Mouse (Mus musculus) T-helper 2 cell (primary cell): ENCODE results near the gene Fasl.

Source experiments
- in situ Hi-C: fragments of 300-600 bp; cut with MboI, MseI; formaldehyde crosslinking; loops from one replicate; pipeline ENCODE4 v1.15.1; 2025; ENCODE audit warnings: high pct_unique_total_duplicates

Fasl gene

GRCm38 (mm10) chr1:161761556-161761955 is 26.7 kb downstream of the Fasl start:
- in situ Hi-C loops: loop anchor here (5.0 kb wide), 1 partner anchor 36 kb away; no protein-coding TSS in a partner anchor

GRCm38 (mm10) chr1:161756547-161756946 is 31.7 kb downstream of the Fasl start:
- in situ Hi-C loops: no loop called here

- in situ Hi-C loops: loop anchor here (5.0 kb wide), 1 partner anchor 126 kb away; the partner anchor contains the start of gene Suco
These were observed 37.0 kb downstream of the Fasl start for GRCm38 (mm10) chr1:161751311-161751710.

GRCm38 (mm10) chr1:161750471-161751041 is 37.7 kb downstream of the Fasl start:
- in situ Hi-C loops: loop anchor here (5.0 kb wide), 1 partner anchor 127 kb away; the partner anchor contains the start of gene Suco

DNA sequence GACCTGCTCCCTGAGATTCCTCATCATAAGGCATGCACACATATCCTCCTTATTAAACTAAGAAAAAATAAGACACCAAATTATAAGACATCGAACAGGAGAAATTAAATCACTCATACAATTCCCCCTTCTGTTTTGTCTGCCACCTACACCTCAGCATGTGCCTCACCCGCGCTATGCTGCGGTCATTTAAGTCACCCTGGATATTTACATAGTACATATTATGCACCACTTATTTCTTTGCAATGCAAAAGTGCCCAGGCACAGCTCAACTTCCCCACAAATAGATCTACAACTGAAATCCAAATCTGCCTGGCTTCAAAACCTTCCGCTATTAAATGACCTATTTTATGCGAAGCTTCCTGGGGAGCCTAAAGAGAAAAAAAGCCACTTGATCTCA is 39.6 kb downstream of the Fasl start:
- in situ Hi-C loops: loop anchor here (5.0 kb wide), 1 partner anchor 219 kb away; the partner anchor contains the start of gene Pigc

GRCm38 (mm10) chr1:161748138-161748537 is 40.2 kb downstream of the Fasl start:
- in situ Hi-C loops: loop anchor here (5.0 kb wide), 1 partner anchor 219 kb away; the partner anchor contains the start of gene Pigc

- in situ Hi-C loops: loop anchor here (5.0 kb wide), 1 partner anchor 221 kb away; the partner anchor contains the start of gene Pigc
These were observed 41.6 kb downstream of the Fasl start for GRCm38 (mm10) chr1:161746542-161747302.

- in situ Hi-C loops: loop anchor here (5.0 kb wide), 1 partner anchor 222 kb away; the partner anchor contains the start of gene Pigc
These were observed 43.4 kb downstream of the Fasl start for GRCm38 (mm10) chr1:161744855-161745254.

GRCm38 (mm10) chr1:161744209-161744608 is 44.1 kb downstream of the Fasl start:
- in situ Hi-C loops: no loop called here

DNA sequence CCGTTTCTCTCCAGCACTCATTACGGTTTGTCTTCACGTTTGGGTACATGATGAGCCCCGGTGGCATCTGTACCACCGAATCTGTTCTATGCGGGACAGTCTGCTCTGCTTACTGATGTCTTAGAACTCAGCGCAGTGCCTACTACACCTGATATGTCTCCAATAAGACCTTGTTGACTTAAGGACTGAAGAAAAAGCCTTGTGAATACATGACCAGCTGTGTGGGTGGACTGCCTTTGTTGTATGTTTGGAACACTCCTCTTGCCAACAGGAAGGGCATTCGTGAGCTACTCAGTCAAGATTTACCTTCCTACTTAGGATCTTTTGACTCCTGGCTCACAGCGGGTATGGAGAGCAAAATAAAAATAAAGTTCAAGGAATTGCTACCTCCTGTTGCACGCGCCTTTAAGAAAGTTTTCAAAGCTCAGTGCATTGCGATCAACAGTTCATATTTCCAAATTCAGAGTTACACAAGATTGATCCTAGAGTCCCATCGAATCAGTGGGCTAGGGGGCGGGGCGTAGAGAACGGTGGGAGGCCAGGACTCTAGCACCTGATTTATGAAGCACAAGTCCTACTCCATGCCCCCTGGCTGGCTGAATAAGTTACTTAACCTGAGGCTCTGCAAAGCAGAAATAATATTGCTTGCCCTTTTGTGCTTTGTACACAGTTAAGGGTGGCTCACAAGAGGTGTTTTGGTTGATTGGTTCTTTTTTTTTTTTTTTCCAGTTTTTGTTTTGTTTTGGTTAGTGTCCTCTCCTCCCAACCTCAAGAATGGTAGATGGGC is 45.6 kb downstream of the Fasl start:
- in situ Hi-C loops: no loop called here

GRCm38 (mm10) chr1:161736848-161737247 is 51.4 kb downstream of the Fasl start:
- in situ Hi-C loops: loop anchor here (5.0 kb wide), 2 partner anchors 50 to 540 kb away; no protein-coding TSS in a partner anchor

DNA sequence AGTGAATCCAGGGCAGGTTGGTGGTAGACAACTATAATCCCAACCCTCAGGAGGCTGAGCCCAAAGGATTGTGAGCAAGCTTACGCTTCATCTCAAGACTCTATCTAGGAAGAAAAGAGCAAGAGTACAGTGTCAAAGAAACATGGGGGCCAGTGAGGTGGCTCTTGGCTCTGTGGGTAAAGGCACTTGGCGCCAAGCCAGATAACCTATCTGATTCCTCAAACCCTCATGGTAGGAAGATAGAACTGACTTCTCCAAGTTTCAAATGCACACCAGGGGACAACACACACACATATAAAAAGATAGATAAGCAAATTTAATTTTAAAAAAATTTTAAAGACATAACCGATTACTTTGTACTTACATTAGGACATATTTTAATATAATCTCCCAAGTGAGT is 52.0 kb downstream of the Fasl start:
- in situ Hi-C loops: loop anchor here (5.0 kb wide), 2 partner anchors 49 to 539 kb away; no protein-coding TSS in a partner anchor

DNA sequence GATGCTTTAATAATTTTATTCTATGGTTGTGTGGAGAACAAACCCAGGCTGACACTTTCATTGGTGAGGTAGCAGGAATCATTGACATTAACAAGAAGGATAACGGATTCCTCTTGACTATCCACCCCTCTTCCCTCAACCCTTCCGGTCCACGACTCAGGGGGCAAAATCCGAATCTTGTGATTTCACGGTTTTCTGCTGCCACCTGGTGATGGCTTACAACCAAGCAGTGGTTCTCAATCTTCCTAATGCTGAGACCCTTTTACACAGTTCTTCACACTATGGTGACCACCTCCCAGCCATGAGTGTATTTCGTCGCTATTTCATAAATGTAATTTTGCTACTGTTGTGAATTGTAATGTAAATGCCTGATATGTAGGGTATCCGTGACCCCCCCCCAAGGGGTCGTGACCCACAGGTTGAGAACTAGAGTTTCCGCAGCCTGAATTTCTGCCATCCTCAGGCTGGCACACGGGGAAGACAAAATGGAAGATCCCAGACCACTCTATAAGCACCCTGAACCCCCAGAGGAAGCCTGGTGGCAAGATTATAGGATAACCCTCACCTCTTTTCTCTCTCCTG is 52.7 kb downstream of the Fasl start:
- in situ Hi-C loops: loop anchor here (5.0 kb wide), 2 partner anchors 48 to 538 kb away; no protein-coding TSS in a partner anchor

- in situ Hi-C loops: loop anchor here (5.0 kb wide), 2 partner anchors 47 to 537 kb away; no protein-coding TSS in a partner anchor
These were observed 53.5 kb downstream of the Fasl start for GRCm38 (mm10) chr1:161734741-161735211.

DNA sequence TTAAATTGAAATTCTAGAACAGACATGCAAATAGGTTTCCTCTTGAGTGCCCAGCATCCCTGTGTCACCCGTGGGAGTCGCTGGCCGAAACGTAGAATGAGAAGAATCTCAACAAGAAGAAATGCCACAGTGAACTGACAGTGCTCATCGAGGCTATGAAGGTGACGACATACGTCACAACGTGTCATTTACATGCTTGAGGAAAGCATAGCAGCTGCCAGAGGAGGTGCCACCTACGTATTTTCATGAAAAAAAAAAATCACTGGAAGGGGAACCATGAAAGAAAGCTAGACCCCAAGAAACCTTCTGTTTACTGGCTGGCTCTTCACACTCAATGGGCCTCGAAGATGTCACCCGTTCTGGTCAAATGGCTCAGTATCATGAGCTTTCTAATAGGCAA is 54.0 kb downstream of the Fasl start:
- in situ Hi-C loops: no loop called here
